Mouse (Mus musculus): ENCODE data around the gene Gm42417. TPM values are rescaled to one million over a fixed set of nuclear protein-coding genes. Genes with fewer than 3 reads are reported as not detected.
"Not testable (repeated sequence)": the region's sequence is repeated elsewhere in the genome, so short reads cannot be mapped to it uniquely, and the experiment has no call there.

Gm42417 gene
- polyA plus RNA-seq, 1 experiment from 2014 or later, result not detected

- H3K27ac ChIP-seq, result no peak overlapping the region
- peaks cover 42% of the 10 kb centered on the region for H3K36me3 ChIP-seq
- no peak for ATAC-seq (ENCODE audit: low FRiP score)
- H3K9ac ChIP-seq, result no peak overlapping the region
- H3K27me3 ChIP-seq, result no peaks in the 10 kb centered on the region
- H3K4me2 ChIP-seq, result no peak overlapping the region
- WGBS, result 88% methylated on average over 4 of the region's 4 CpGs
- H3K9me3 ChIP-seq, result no peaks in the 10 kb centered on the region
- H3K4me1 ChIP-seq (replicated peaks), result 0 out of 2 replicates have a peak, but pooled peaks cover 4% of the 10 kb centered on the region
- no peak overlapping the region for H3K4me3 ChIP-seq
These were observed 502 bp downstream of the Gm42417 start for GRCm38 (mm10) chr1:36538727-36539126.

DNA sequence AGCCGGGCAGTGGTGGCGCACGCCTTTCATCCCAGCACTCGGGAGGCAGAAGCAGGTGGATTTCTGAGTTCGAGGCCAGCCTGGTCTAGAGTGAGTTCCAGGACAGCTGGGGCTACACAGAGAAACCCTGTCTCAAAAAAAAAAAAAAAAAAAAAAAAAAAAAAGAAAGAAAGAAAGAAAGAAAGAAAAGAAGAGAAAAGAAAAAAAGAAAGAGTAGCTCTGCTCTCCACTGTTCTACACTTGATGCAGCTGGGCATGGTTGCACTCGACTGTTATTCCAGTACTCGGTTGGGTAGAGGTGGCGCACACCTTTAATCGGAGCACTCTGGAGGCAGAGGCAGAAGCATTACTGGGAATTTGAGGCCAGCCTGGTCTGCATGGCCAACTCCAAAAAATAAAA, 2.4 kb downstream of the Gm42417 start, which contains the start of gene Ankrd23:
Gene Ankrd23 (minus strand): TSS at position 101 of the 400 bp plus-strand sequence.
- H3K4me3 ChIP-seq, result not testable (repeated sequence)

GRCm38 (mm10) chr1:36536397-36536728, 2.9 kb downstream of the Gm42417 start:
- Histone ChIP-seq H3K27ac (no peak overlapping the region), H3K9ac (no peak overlapping the region), H3K4me3 (no peak overlapping the region), H3K4me1 (replicated peaks) (0 out of 2 replicates have a peak, but pooled peaks cover 4% of the 10 kb centered on the region), H3K4me2 (no peak overlapping the region), H3K9me3 (no peaks in the 10 kb centered on the region), H3K27me3 (no peaks in the 10 kb centered on the region), H3K36me3 (peaks cover 42% of the 10 kb centered on the region)
- 81% methylated on average over 8 of the region's 8 CpGs for WGBS
- ATAC-seq (ENCODE audit: low FRiP score), result no peak

More for the DNA sequence above, 2.4 kb downstream of the Gm42417 start, which contains the start of gene Ankrd23:
- peaks cover 42% of the 10 kb centered on the region for H3K36me3 ChIP-seq
- H3K27ac ChIP-seq; H3K4me1 ChIP-seq (replicated peaks); H3K9ac ChIP-seq; H3K9me3 ChIP-seq; H3K4me2 ChIP-seq; ATAC-seq (ENCODE audit: low FRiP score); H3K27me3 ChIP-seq: not testable (repeated sequence)
- WGBS, result 97% methylated on average over 9 of the region's 9 CpGs

GRCm38 (mm10) chr1:36535477-36536396, 3.5 kb downstream of the Gm42417 start:
- 0 out of 2 replicates have a peak, but pooled peaks cover 5% of the 10 kb centered on the region for H3K4me1 ChIP-seq (replicated peaks)
- H3K4me2 ChIP-seq, result no peak overlapping the region
- no peak overlapping the region for H3K27ac ChIP-seq
- H3K9me3 ChIP-seq, result no peaks in the 10 kb centered on the region
- no peaks in the 10 kb centered on the region for H3K27me3 ChIP-seq
- WGBS, result 91% methylated on average over 11 of the region's 11 CpGs
- no peak for ATAC-seq (ENCODE audit: low FRiP score)
- H3K9ac ChIP-seq, result no peak overlapping the region
- no peak overlapping the region for H3K4me3 ChIP-seq
- H3K36me3 ChIP-seq, result peaks cover 43% of the 10 kb centered on the region

GRCm38 (mm10) chr1:36534595-36535058, 4.6 kb downstream of the Gm42417 start:
- Histone ChIP-seq H3K4me2 (no peak overlapping the region), H3K36me3 (peaks cover 39% of the 10 kb centered on the region), H3K9ac (no peak overlapping the region), H3K4me1 (replicated peaks) (peaks cover 16% of the 10 kb centered on the region; the same call in 1 of the 2 replicates), H3K4me3 (no peak overlapping the region), H3K27ac (no peak overlapping the region), H3K9me3 (no peaks in the 10 kb centered on the region), H3K27me3 (no peaks in the 10 kb centered on the region)
- 91% methylated on average over 6 of the region's 6 CpGs for WGBS
- ATAC-seq (ENCODE audit: low FRiP score), result no peak

GRCm38 (mm10) chr1:36533546-36533945, 5.7 kb downstream of the Gm42417 start:
- H3K27ac ChIP-seq, result no peak overlapping the region
- H3K9me3 ChIP-seq, result no peaks in the 10 kb centered on the region
- WGBS, result 86% methylated on average over 6 of the region's 6 CpGs
- no peak for ATAC-seq (ENCODE audit: low FRiP score)
- peaks cover 28% of the 10 kb centered on the region for H3K36me3 ChIP-seq
- H3K4me2 ChIP-seq, result no peak overlapping the region
- H3K4me1 ChIP-seq (replicated peaks), result peaks cover 17% of the 10 kb centered on the region; the same call in 1 of the 2 replicates
- H3K9ac ChIP-seq, result no peak overlapping the region
- no peaks in the 10 kb centered on the region for H3K27me3 ChIP-seq
- no peak overlapping the region for H3K4me3 ChIP-seq

DNA sequence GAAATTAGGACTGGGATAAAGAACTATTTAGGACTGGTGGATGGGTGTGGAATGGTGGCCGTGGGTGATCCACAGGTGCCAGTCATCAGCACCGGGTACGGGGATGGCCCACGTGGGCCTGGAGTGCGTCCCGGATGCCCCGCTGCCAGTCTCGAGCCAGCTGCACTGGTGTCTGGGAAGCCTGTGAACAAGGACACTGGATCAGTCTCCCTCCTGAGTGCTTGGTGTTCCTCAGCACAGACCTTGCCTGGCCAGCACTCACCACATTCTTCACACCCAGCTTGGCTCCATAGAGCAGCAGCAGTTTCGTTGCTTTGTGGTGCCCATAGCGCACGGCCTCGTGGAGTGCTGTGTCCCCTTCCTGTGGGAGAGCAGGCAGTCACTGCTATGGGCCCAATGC, 7.8 kb downstream of the Gm42417 start:
- Histone ChIP-seq H3K4me3 (no peak overlapping the region), H3K9me3 (no peaks in the 10 kb centered on the region), H3K4me1 (replicated peaks) (peaks cover 18% of the 10 kb centered on the region), H3K27ac (no peak overlapping the region), H3K36me3 (peaks cover 32% of the 10 kb centered on the region), H3K27me3 (no peaks in the 10 kb centered on the region), H3K4me2 (no peak overlapping the region), H3K9ac (no peak overlapping the region)
- WGBS, result 92% methylated on average over 12 of the region's 12 CpGs
- no peak for ATAC-seq (ENCODE audit: low FRiP score)

- Histone ChIP-seq H3K4me1 (replicated peaks) (peaks cover 18% of the 10 kb centered on the region), H3K9ac (no peak overlapping the region), H3K4me3 (no peak overlapping the region), H3K27me3 (no peaks in the 10 kb centered on the region), H3K36me3 (peaks cover 33% of the 10 kb centered on the region), H3K9me3 (no peaks in the 10 kb centered on the region), H3K27ac (no peak overlapping the region), H3K4me2 (no peak overlapping the region)
- no peak for ATAC-seq (ENCODE audit: low FRiP score)
- 94% methylated on average over 7 of the region's 7 CpGs for WGBS
These were observed 8.3 kb downstream of the Gm42417 start for GRCm38 (mm10) chr1:36530962-36531361.

DNA sequence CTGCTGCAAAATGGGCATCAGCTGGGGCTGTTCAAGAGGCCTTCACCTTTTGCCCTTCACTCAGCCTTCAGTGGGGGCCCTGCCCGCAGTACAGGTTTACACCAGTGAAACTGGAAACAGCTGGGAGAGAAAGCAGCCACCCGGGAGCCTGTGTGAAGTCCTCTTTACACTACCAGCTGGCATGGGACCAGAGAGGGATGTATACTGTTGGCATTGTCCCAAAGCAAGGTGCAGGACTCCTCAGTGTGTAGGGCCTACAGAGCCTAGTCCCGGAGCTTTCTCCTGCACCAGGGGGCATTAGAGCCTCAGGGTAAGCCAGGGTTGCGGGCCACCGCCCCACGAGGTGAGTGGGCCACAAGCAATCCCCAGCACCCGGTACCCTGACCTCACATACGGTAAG, 8.7 kb downstream of the Gm42417 start:
- no peak overlapping the region; the same call in 1 of the 2 replicates for H3K27ac ChIP-seq
- no peak for ATAC-seq (ENCODE audit: low FRiP score)
- WGBS, result 84% methylated on average over 8 of the region's 8 CpGs

DNA sequence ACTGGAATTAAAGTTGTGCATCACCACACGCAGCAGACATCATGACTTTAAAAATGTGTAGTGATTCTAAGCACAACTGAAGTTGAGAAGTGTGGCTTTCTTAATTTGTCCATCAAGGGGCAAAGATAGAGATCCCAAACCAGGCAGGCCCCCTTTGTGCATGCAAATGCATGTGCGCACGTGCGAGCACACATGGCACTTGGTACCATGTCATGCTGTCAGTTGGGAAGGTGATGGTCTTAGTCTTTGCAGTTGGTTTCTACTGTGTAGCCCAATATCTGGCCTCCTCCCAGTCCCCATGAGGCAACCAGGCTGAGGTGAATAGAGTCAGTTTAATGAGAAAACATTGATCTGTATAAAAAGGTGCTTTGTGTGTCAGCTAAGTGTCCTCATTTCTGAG, 9.4 kb downstream of the Gm42417 start:
- WGBS, result 90% methylated on average over 4 of the region's 4 CpGs
- H3K9ac ChIP-seq, result no peak overlapping the region
- H3K27ac ChIP-seq, result no peak overlapping the region
- H3K4me2 ChIP-seq, result no peak overlapping the region
- no peaks in the 10 kb centered on the region for H3K9me3 ChIP-seq
- ATAC-seq (ENCODE audit: low FRiP score), result no peak
- H3K27me3 ChIP-seq, result no peaks in the 10 kb centered on the region
- H3K36me3 ChIP-seq, result peaks cover 42% of the 10 kb centered on the region
- H3K4me3 ChIP-seq, result no peak overlapping the region
- H3K4me1 ChIP-seq (replicated peaks), result peaks cover 18% of the 10 kb centered on the region

More for the DNA sequence above, 8.7 kb downstream of the Gm42417 start:
- H3K36me3 ChIP-seq, result peaks cover 36% of the 10 kb centered on the region
- H3K4me3 ChIP-seq, result no peak overlapping the region
- no peaks in the 10 kb centered on the region for H3K9me3 ChIP-seq
- H3K9ac ChIP-seq, result no peak overlapping the region
- no peak overlapping the region for H3K4me2 ChIP-seq
- H3K4me1 ChIP-seq (replicated peaks), result peaks cover 18% of the 10 kb centered on the region
- H3K27me3 ChIP-seq, result no peaks in the 10 kb centered on the region

DNA sequence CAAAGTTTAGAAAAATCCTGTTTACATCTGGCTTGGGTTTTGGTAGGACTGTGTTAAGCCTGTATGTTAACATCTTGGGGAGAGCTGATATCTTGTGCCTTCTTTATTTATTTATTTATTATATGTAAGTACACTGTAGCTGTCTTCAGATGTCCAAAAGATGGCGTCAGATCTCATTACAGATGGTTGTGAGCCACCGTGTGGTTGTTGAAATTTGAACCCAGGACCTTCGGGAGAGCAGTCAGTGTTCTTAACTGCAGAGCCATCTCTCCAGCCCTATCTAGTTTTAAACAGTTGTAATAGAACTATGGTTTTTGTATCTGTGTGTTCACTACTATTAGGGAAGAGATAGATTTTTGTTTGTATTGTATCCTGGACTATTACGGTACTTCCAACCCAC, 10.0 kb downstream of the Gm42417 start:
- WGBS, result 90% methylated on average over 4 of the region's 4 CpGs

DNA sequence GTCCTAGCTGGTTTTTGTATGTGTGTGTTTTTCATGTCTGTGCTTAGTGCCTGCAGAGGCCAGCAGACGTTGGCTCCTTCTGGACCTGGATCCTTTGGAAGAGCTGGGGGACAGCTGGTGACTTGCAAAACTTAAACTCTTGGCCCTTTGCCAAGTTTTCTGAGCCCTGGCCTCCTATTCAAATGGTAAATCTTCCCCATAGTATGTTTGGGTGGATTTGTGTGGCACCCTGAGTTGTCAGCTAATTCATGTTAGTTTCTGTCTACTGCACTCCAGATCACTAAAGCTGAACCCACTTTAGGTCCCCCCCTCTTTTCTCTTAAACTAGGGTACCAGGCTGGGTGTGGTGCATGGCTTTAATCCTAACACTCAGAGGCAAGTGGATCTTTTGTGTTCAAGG, 10.9 kb downstream of the Gm42417 start:
- H3K4me1 ChIP-seq (replicated peaks), result peaks cover 25% of the 10 kb centered on the region
- peak overlapping the region; percentile 52 for H3K27ac ChIP-seq
- peaks cover 57% of the 10 kb centered on the region for H3K36me3 ChIP-seq
- H3K4me3 ChIP-seq, result no peak overlapping the region
- no peaks in the 10 kb centered on the region for H3K27me3 ChIP-seq
- WGBS, result 11% methylated on average over 1 of the region's 1 CpGs
- ATAC-seq (ENCODE audit: low FRiP score), result peak; percentile 26; the same call in 1 of the 2 replicates
- no peak overlapping the region for H3K4me2 ChIP-seq
- H3K9ac ChIP-seq, result no peak overlapping the region
- H3K9me3 ChIP-seq, result no peaks in the 10 kb centered on the region

More for the DNA sequence above, 10.0 kb downstream of the Gm42417 start:
- Histone ChIP-seq H3K27me3 (no peaks in the 10 kb centered on the region), H3K36me3 (peaks cover 48% of the 10 kb centered on the region), H3K4me1 (replicated peaks) (peaks cover 18% of the 10 kb centered on the region), H3K9ac (no peak overlapping the region), H3K27ac (no peak overlapping the region), H3K4me2 (no peak overlapping the region), H3K4me3 (no peak overlapping the region), H3K9me3 (no peaks in the 10 kb centered on the region)
- ATAC-seq (ENCODE audit: low FRiP score), result no peak
